Mouse (Mus musculus) urinary bladder, adult 18-20 months (tissue): ENCODE results near the gene Pcbd2.

Experiments
- DNase-seq, 2 experiments: peaks; one replicate each; pipeline ENCODE4 v3.0.0; 2022; ENCODE audit warnings: low spot score in 2 of 2, mixed read lengths in 2 of 2

Gene Pcbd2

DNA sequence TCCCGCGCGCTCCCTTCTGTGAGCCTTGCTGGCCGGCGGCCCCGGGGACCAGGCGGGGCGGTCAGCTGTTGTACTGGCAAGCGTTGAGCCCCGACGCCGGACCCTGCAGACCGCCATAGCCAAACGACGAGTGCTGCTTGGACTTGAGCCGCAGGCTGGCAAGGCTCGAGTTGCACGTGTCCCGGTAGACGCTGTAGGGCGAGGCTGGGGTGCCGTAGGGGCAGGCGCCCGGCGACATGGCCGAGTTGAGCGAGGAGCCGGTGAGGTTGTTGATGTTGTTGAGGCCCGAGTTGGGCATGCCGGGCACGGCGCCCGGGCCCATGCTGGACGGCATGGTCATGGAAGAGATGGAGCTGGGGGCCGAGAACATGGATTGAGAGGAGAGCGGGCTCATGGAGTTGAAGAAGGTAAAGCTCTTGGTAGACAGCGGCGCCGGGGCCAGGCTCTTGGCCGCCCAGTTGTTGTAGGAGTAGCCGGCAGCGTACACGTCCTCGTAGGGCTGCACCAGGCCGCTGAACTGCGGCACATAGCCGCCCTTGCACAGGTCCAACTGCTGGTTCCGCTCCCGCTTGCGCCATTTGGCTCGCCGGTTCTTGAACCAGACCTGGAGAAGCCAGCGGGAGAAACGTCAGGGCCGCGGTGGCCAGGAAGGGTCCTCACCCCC, 99.0 kb downstream of the Pcbd2 start:
- DNase-seq: peak in 1 of 2 experiments; percentile 58
